Mouse (Mus musculus): ENCODE measurements around the gene Rnf166. TPM values are rescaled to one million over a fixed set of nuclear protein-coding genes. Genes with fewer than 3 reads are reported as not detected.
A peak's percentile ranks its signal among the peaks of the same experiment; 100 is the strongest.

The Rnf166 gene
- total RNA-seq, 1 experiment from 2014 or later, result 31.6 TPM

DNA sequence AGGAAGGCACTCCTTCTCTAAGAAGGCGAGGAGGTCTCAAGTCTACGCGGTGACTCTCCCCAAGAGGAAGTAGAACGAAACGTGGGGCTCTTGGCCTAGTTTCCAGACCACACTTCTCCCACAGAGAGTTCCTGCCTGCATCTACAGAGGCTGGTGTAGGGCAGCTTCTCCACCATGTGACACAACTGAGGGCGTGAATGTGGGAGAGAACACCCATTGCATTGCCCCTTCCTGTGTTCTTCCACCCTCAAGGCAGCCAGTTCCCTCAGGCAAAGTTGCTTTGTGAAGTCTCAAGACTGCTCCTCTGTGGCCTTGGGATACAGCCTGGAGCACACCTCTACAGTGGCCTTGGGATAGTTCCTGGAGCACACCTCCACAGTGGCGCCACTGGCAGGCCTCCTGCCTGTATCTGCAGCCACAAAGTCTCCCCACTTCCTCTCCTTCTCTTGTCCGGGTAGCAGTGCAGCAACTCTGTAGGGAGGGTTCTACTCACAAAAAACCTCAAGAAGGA, 1.9 kb downstream of the Rnf166 start:
- ATAC-seq (replicated peaks; ENCODE audit: low read depth, poor library complexity, severe bottlenecking), result peak; percentile 64

DNA sequence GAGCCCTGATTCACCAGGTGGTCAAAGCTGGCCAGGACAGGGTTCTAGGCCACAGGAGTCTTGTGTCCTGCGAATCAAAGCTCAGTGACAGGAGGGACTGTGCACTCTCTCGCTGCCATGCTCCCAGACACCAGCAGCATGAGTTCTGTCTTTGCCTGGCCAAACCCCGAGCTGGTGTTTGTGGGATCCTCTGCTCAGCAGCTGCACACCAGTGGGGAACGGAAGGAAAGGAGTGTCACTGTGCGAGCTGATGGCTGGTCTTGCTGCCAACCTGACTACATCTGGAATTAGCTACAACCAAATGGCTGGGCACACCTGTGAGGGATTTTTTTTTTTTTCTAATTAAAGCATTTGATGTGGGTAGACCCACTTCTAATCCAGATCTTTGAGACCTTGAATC, 5.2 kb downstream of the Rnf166 start:
- 0 out of 2 replicates have a peak, but pooled peaks have one; percentile 26 for ATAC-seq (replicated peaks; ENCODE audit: low read depth, poor library complexity, severe bottlenecking)

DNA sequence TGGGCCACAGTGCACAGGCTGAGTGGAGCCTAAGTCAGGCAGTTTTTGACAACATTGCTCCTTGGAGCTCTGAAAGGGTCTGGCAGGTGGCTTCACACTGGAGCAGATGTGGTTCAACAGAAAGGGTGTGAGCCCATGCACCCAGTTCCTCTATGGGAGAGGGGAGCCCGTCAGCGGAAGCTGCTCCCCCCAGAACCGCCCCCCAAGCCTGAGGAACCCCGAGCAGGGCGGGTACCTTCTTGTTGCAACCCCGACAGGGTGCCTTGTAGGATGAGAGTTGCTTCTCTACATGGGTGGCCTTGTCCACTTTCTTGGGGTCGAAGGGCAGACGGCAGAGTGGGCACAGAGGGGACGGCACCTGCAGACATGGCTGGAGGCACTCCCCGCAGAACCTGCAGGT, 5.9 kb downstream of the Rnf166 start:
- 0 out of 2 replicates have a peak, but pooled peaks have one; percentile 17 for ATAC-seq (replicated peaks; ENCODE audit: low read depth, poor library complexity, severe bottlenecking)

DNA sequence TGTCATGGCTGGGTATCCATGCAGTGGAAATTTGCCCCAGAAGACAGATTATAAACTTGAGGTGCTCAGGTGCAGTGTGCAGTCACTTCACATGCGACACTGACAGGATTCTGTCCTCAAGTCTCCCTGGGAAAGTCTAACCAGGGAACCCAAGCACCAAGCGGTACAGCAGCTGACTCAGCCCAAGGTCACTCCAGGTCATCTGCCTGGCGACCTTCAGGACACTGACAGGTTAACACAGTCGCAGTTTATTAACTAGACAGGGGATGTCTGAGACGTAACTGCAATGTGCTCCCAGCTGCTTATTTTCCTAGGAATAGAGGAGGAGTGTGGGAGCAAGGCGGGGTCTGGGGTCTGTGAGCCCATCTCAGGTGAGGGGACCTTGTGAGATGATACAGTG, 6.5 kb downstream of the Rnf166 start:
- ATAC-seq (replicated peaks; ENCODE audit: low read depth, poor library complexity, severe bottlenecking), result no peak

DNA sequence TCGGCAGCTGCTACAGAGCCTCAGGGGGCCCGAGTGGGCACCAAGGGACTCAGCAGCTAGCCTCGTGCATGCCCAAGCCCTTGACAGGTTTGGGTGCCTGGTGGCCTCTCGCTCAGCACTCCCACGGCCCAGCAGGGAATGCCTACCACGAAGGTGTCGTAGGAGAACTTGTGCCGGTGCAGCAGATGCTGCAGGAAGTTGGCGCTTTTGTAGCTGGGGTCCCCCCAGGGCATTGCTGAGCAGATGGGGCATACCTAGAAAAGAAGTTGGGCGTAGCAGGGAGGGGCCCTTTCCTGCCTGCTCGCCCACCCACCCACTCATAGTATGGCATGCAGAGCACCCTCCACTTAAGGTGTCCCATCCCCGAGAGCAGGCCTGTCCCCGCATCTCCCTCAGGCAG, 8.0 kb downstream of the Rnf166 start:
- no peak for ATAC-seq (replicated peaks; ENCODE audit: low read depth, poor library complexity, severe bottlenecking)

DNA sequence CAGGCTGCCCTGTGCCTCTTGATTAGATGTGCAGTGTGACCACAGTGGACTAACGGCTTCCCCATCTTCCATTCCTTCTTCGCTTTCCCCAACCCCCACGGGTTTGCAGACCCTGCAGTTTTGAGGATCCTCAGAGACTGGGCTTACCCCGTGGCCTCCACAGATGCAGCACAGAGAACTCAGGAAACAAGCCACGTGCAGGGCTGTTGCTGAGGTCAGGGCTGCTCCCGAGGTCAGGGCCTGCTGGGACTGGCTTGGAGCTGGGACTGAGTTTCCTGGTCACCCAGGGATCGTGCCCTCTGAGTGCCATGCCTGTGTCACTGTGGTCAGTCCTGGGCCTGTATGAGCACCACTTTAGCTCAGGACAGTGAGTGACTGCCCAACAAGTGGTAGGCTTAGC, 10.9 kb downstream of the Rnf166 start:
- no peak for ATAC-seq (replicated peaks; ENCODE audit: low read depth, poor library complexity, severe bottlenecking)

DNA sequence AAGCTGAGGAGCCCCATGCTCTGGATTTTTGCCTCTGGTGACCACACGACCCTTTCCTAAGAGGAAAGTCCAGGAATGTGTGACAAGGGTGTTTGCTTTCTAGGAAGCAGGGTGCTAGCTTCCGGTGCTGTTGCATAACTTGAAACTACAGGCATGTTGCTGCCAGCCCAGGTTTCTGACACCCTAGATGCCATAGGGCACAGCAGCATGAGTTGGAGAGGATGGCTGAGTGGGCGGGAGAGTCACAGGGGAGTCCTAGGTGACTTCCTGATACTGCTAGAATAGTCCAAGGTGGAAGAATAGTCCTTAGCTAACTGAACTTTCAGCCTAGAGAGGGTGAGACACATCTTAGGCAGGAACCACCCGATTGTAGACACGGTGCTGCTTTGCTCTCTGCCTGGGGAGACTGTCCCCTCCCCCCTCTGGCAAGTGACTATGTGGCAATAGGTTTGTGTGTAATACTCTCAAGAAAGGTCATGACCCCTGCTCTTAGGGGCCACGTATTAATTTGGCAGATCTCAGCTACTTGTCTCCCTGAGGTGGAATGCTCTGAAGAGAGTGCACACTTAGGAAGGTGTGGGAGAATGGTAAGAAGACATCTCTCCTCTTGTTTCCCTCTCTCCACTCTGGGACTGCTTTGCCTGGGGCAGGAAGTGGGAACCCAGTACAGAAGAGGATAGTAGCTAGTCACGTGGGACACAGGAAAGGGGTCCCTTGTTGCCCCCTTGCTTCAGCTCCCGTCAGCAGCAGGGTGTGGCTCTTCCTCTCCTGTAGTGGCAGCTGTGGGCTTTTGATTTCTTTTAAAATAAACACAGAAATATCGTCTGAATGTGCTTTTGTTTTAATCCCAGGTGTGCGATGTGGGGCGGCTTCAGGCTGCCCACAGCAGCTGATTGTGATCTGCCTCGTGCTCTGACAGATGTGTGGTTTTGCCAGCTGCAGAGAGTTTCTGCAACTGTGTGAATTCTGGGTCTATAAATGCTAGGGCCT, 11.9 kb downstream of the Rnf166 start:
- ATAC-seq (replicated peaks; ENCODE audit: low read depth, poor library complexity, severe bottlenecking), result peak; percentile 30; the same call in 1 of the 2 replicates

DNA sequence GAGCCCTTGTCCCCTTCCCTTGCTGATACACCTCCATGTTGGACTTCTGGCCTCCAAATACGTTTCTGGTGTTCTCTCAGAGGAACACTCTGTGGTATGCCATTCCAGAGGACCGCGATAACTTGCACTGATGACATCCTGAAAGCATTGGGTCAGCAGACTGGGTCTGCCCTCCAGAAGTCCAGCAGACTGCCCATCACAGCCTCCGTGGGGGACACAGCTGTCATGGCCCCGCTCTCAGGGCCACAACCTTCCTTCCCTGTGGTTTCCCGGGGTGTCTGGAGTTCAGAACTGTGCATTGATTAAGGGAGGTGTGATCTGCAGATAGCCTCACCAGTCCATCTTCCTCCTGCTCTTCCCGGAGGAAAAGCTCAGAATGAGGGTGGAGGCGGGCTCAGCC, 13.4 kb downstream of the Rnf166 start:
- no peak for ATAC-seq (replicated peaks; ENCODE audit: low read depth, poor library complexity, severe bottlenecking)

DNA sequence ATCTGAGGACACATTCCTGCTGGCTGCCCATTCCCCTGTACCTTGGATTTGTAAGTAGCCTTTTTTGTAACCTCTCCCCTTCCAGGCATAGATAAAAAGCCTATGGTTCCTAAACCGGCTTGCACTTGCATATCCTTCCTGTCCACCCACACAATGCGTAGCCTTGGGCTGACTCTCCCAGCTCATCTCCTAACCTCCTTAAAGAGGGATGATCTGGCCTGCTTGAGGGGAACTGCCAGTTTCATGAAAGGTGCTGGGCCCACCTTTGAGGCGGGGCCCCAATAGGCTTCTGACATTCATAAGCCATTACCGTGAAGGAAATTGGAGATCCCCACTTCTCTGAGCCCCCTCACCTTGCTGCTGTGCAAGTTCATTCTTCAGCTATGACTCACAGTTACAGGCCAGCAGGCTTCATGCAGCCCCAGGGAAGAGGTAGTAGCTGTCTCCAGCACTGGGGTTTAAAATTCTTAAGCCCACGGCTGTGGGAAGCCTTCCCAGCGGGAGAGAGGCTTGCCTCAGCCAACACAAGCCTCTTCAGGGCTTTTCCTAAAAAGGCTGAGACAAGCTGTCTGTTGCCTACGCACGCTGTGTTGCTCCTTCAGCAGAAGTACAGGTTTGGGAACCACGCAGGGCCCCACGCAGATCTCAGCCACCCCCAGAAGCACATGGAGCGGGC, 14.3 kb downstream of the Rnf166 start:
- no peak for ATAC-seq (replicated peaks; ENCODE audit: low read depth, poor library complexity, severe bottlenecking)

DNA sequence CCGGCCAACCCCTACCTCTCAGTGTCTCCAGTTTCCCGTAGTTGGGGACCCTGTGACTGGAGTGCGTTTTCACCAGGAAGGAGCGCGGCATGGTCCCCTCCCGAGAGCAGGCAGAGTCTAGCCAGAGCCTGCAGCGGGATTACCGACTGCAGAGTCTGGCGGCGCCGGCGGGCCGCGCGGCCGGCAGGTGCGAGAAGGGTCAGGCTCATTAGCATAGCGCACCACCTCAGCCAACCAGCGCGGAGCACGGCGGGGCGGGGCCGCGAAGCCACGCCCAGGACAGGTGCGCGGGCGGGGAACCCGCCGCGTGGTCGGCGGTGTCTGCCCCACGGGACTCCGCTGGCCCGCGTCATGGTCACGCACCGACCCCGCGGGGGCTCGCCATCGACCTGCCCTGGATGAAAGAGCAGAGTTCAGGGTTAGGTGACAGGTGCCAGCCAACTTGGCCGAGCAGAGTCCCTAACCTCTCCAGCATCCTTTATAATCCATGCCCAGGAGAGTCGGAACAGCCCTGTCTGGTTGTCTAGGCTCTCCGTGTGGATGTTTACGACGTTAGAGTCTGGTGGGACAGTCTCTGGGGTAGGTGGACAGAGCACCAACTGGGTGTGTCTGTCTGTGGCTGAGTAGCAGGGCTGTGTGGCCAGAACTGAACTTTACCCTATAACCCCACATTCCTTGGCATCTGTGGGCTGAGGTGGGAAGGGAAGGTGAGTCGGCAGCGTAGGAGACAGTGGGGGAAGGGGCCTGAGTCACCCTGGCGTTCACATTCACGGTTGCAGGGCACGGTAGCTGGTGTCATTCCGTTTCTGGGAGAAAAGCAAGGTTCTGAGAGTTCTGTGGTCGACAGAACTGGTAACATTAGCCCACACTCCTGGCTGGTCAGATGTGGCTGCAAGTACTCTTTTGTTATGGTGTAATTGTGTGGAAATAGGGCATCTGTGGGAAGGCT, 15.1 kb downstream of the Rnf166 start, which contains the start of gene Snai3:
Gene Snai3 (minus strand): TSS at position 210 of the 949 bp plus-strand sequence.
- peak; percentile 26 for ATAC-seq (replicated peaks; ENCODE audit: low read depth, poor library complexity, severe bottlenecking)

DNA sequence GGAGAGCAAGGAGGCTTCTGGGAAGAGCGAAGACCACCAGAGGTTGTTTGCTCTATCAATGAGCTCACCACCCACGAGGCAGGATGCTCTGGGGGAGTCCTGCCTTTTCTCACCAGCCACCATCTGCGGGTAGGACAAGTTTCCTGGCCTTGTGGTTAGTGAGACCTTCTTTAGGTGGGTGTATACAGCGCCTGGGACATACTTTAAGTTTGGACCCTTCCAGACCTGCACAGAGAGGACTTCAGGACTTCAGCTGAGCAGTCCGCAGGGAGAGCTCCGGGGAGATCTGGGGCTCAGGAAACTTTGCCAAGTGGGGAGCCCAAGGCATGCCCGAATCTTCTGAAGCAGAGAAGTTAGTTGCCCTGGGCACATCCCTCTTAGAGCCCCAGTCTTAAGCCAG, 15.9 kb downstream of the Rnf166 start:
- ATAC-seq (replicated peaks; ENCODE audit: low read depth, poor library complexity, severe bottlenecking), result no peak

DNA sequence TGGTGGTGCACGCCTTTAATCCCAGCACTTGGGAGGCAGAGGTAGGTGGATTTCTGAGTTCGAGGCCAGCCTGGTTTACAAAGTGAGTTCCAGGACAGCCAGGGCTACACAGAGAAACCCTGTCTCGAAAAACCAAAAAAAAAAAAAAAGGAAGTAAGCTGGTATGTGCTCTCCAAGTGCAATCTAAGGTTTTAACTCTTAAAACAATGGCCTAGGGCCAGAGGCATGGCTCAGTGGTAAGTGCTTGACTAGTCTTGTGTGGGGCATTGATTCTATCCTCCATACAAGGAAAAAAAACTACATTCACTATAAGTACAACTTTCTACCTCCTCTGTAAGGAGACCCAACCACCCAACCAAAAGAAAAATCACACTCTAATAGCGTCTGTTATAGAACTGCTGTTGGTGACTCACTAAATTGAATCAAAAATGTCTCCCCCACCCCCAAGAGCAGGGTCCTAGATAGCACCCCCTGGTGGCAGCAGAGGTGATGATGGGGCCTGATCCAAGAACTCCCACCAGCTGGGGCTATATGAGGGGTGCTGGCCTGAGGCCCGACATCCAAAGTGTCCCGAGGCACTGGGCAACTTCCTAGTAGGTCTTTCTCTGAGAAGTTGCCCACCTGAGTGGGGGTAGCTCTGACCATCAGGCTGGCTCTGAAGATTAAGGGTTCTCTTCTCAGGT, 16.5 kb downstream of the Rnf166 start:
- ATAC-seq (replicated peaks; ENCODE audit: low read depth, poor library complexity, severe bottlenecking), result no peak

DNA sequence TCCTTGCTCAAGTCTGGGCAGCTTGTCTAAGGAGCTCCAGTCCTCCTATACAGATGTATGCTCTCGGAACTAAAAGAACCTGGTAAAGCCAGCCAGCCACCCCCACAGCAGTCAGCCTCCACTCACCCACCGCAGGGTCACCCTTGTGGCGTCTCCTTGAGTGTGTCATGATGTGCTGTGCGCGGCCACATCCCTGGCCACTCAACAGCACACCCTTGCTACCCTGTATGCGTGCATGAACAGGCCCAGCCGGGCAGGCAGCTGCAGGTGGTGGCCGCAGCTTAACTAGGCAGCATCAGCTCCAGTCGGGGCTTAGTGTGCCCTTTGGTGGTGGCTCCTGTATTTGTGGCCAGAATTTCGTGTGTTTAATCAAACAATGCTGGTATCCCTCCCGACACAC, 18.7 kb downstream of the Rnf166 start:
- no peak for ATAC-seq (replicated peaks; ENCODE audit: low read depth, poor library complexity, severe bottlenecking)

DNA sequence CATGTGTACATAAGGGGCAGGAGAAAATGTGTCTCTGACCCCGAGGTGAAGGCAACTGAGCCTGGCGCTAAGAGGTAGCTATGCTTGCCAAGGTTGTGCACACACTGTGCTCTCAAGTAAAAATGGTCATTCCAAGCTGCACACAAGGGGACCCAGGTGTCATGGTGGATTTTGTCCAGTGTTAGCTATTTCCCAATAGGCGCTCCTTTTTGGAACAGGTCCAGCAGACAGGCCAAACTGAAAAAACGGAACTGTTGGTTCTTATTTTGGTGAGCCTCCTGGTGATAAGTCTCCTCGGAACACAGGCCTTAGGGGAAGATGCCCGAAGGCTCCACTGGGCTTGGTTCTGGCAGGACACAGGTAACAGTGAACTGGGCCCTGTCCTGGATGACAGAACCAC, 21.5 kb downstream of the Rnf166 start:
- peak; percentile 34 for ATAC-seq (replicated peaks; ENCODE audit: low read depth, poor library complexity, severe bottlenecking)

DNA sequence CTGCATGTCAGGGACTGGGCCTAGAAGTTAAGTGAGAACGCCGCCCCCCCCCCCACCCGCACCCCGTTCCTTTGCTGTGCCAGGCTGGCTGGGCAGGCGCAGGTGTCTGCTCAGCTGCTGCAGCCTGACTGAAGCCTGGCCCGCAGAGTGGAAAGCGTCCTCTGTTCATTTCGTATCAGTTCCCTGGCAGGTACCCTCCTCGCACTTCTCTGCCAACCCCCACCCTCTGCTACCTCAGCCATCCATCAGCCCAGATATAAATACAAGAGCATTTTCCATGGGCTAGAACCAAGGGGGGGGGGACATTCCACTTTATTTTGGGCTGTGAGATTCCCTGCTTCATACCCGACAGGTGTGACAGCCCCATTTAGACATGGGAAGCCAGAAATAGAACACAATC, 23.7 kb downstream of the Rnf166 start:
- no peak for ATAC-seq (replicated peaks; ENCODE audit: low read depth, poor library complexity, severe bottlenecking)

DNA sequence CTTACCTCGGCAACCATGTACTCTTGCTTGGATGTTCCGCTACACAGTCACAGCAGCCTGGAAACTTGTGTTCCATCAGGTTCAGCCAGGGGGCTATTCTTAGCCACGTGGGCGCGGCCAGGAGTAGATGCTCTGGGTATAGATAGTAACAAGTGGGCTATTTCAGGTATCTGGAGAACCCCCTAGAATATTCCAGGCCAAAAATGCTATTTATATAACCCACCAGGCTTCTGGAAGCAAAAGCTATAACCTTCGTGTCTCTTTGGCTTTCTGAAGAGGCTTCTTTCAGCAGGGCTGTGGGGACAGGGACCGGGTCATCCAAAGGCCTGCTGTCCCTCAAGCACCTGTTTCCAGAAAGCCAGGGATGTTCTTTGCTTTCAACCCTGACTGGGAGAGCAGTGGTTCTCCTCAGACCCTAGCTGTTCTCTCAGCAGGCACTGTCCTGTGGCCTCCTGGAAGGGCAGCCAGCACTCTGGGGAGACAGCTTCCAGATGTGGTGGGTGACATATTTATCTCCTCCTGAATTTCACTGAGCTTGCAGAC, 24.6 kb downstream of the Rnf166 start:
- ATAC-seq (replicated peaks; ENCODE audit: low read depth, poor library complexity, severe bottlenecking), result no peak

DNA sequence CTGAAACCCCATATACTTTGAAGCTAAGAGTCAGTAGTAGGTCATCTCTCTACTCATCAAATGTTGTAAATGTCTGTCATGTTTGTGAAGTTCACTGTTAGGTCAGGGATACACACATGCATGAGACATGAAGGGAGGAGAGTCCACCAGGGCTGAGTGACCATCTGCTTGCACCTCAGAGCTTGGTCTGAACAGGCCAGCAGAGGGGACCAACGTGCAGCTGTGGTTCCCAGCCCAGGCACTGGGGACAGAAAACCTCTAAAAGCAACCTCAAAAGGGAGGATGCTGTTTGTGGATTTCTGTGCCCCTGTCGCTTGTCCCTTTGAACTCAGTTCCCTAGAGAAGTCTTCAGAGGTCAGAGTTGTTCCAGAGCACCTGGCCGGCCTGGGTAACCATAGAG, 30.7 kb downstream of the Rnf166 start:
- no peak for ATAC-seq (replicated peaks; ENCODE audit: low read depth, poor library complexity, severe bottlenecking)

DNA sequence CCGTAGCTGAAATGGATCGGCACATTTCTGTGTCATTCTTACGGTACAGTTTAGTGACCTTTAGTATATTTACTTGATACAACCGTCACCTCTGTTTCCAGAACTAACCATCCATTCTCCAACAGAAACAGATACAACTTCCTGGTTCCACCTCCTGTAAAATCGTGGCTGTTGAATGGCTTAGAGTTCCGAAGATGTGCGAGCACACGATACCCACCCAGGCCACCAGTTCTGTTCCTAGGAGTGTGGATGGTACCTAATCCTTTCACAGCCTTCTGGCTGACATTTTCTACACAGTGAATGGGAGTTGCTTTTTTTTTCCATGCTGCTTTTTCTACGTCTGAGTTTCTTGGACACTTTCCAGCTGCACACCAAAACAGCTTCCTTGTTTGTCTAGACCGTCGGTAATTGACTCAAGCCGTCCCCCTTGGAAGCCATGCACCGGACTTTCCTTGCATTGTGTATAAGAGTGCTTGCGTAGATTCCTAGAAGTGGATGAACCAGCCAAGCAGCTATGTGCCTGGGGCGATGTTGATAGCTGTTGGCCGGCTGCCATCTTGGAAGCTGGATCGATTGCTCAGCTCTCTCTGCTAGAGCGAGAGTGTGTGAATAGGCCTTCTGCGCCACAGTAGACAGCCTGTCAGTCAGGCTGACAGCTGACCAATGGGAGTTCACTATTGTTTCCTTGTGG, 31.7 kb downstream of the Rnf166 start:
- ATAC-seq (replicated peaks; ENCODE audit: low read depth, poor library complexity, severe bottlenecking), result peak; percentile 52
